Mouse (Mus musculus) 3T3-L1 (cell line): Measurements from ENCODE around the gene Hilpda.

Source experiments
- DNase-seq: peaks from one replicate; pipeline ENCODE4 v3.0.0-alpha.2; 2015; ENCODE audit warnings: low read depth, low spot score

Hilpda gene

GRCm38 (mm10) chr6:29272312-29273072, at the start of gene Hilpda:
Gene Hilpda (plus strand): TSS chr6:29272488.
- peak; percentile 99 for DNase-seq

- no peak for DNase-seq
Measured at GRCm38 (mm10) chr6:29229265-29229913, 42.9 kb upstream of the Hilpda start.

GRCm38 (mm10) chr6:29230386-29230785, 41.9 kb upstream of the Hilpda start:
- no peak for DNase-seq

- no peak for DNase-seq
Measured at GRCm38 (mm10) chr6:29231799-29232198, 40.5 kb upstream of the Hilpda start.

GRCm38 (mm10) chr6:29232321-29232720, 40.0 kb upstream of the Hilpda start:
- no peak for DNase-seq

GRCm38 (mm10) chr6:29233710-29234109, 38.6 kb upstream of the Hilpda start:
- DNase-seq, result no peak

GRCm38 (mm10) chr6:29234272-29234671, 38.0 kb upstream of the Hilpda start:
- DNase-seq, result peak; percentile 56

- peak; percentile 79 for DNase-seq
Measured at GRCm38 (mm10) chr6:29240806-29241205, 31.5 kb upstream of the Hilpda start.

- DNase-seq, result peak; percentile 56
Measured at GRCm38 (mm10) chr6:29241697-29242096, 30.6 kb upstream of the Hilpda start.

GRCm38 (mm10) chr6:29242265-29242664, 30.0 kb upstream of the Hilpda start:
- peak; percentile 75 for DNase-seq

- peak; percentile 48 for DNase-seq
Measured at GRCm38 (mm10) chr6:29245272-29246120, 26.8 kb upstream of the Hilpda start.

- no peak for DNase-seq
Measured at GRCm38 (mm10) chr6:29246183-29246582, 26.1 kb upstream of the Hilpda start.

- peak; percentile 51 for DNase-seq
Measured at GRCm38 (mm10) chr6:29246585-29246984, 25.7 kb upstream of the Hilpda start.

- DNase-seq, result peak; percentile 63
Measured at GRCm38 (mm10) chr6:29247072-29247471, 25.2 kb upstream of the Hilpda start.

- DNase-seq, result no peak
Measured at GRCm38 (mm10) chr6:29259418-29259817, 12.9 kb upstream of the Hilpda start.

- DNase-seq, result no peak
Measured at GRCm38 (mm10) chr6:29261831-29262230, 10.5 kb upstream of the Hilpda start.

GRCm38 (mm10) chr6:29263650-29264455, 8.4 kb upstream of the Hilpda start:
- peak; percentile 57 for DNase-seq

- DNase-seq, result no peak
Measured at GRCm38 (mm10) chr6:29264456-29264781, 7.9 kb upstream of the Hilpda start.

GRCm38 (mm10) chr6:29266936-29267335, 5.4 kb upstream of the Hilpda start:
- DNase-seq, result no peak

- DNase-seq, result no peak
Measured at GRCm38 (mm10) chr6:29269006-29269668, 3.2 kb upstream of the Hilpda start.

- DNase-seq, result peak; percentile 74
Measured at GRCm38 (mm10) chr6:29270961-29271360, 1.3 kb upstream of the Hilpda start.
